Mouse (Mus musculus) ovary, postnatal 10 days (tissue): Measurements from ENCODE around the gene Dlx5.

Source experiments
- DNase-seq: peaks from one replicate; pipeline ENCODE4 v3.0.0; 2022; ENCODE audit warnings: low spot score

The Dlx5 gene

GRCm38 (mm10) chr6:6859111-6859949 is 22.6 kb downstream of the Dlx5 start:
- no peak for DNase-seq

- DNase-seq, result no peak
Observed at GRCm38 (mm10) chr6:6858571-6858970, 23.3 kb downstream of the Dlx5 start.

GRCm38 (mm10) chr6:6857766-6858165 is 24.1 kb downstream of the Dlx5 start:
- DNase-seq, result no peak

GRCm38 (mm10) chr6:6856881-6857280 is 25.0 kb downstream of the Dlx5 start:
- no peak for DNase-seq

GRCm38 (mm10) chr6:6856316-6856715 is 25.6 kb downstream of the Dlx5 start:
- no peak for DNase-seq

- DNase-seq, result no peak
Observed at GRCm38 (mm10) chr6:6855746-6856185, 26.1 kb downstream of the Dlx5 start.

- DNase-seq, result no peak
Observed at GRCm38 (mm10) chr6:6854902-6855745, 26.8 kb downstream of the Dlx5 start.

GRCm38 (mm10) chr6:6854176-6854575 is 27.7 kb downstream of the Dlx5 start:
- DNase-seq, result no peak

GRCm38 (mm10) chr6:6852944-6853343 is 28.9 kb downstream of the Dlx5 start:
- no peak for DNase-seq

GRCm38 (mm10) chr6:6851166-6851565 is 30.7 kb downstream of the Dlx5 start:
- DNase-seq, result no peak

- no peak for DNase-seq
Observed at GRCm38 (mm10) chr6:6850324-6851060, 31.4 kb downstream of the Dlx5 start.

GRCm38 (mm10) chr6:6849744-6850143 is 32.1 kb downstream of the Dlx5 start:
- no peak for DNase-seq

- DNase-seq, result no peak
Observed at GRCm38 (mm10) chr6:6848541-6848940, 33.3 kb downstream of the Dlx5 start.

GRCm38 (mm10) chr6:6833301-6833700 is 48.6 kb downstream of the Dlx5 start:
- no peak for DNase-seq

- no peak for DNase-seq
Observed at GRCm38 (mm10) chr6:6830446-6830845, 51.4 kb downstream of the Dlx5 start.
